Mouse (Mus musculus) brain, embryonic 14.5 days (tissue): ENCODE results near the gene Prkca.

Experiments
- CTCF ChIP-seq: fragments of 200-500 bp; IDR thresholded peaks from 2 replicates; pipeline ENCODE4 v1.5.1; 2012; ENCODE audit warnings: inconsistent platforms, mild to moderate bottlenecking, moderate library complexity, borderline replicate concordance; ENCODE audit not compliant: insufficient read depth, insufficient read length; ENCODE audit errors: extremely low read depth
- POLR2A ChIP-seq: fragments of 200-500 bp; IDR thresholded peaks from 2 replicates; pipeline ENCODE4 v1.6.1; 2012; ENCODE audit warnings: mild to moderate bottlenecking, inconsistent platforms, borderline replicate concordance; ENCODE audit not compliant: poor library complexity, insufficient read depth, insufficient read length, severe bottlenecking; ENCODE audit errors: extremely low read depth

GRCm38 (mm10) chr11:108320561-108320960, 23.2 kb downstream of the Prkca start:
- TF ChIP-seq CTCF, result no peak
- TF ChIP-seq POLR2A, result no peak
